Mouse (Mus musculus) thymus, postnatal 25 days (tissue): ENCODE results near the gene Fndc1.

Experiments
- DNase-seq: peaks from one replicate; pipeline ENCODE4 v3.0.0; 2022

Gene Fndc1

GRCm38 (mm10) chr17:7826819-7827515 lies at the start of gene Fndc1:
TSS of gene Fndc1 (minus strand) at chr17:7827302.
- peak; percentile 57 for DNase-seq

- DNase-seq: no peak
Observed at GRCm38 (mm10) chr17:7876541-7876940, 49.4 kb upstream of the Fndc1 start.

GRCm38 (mm10) chr17:7875941-7876461 lies 48.9 kb upstream of the Fndc1 start:
- no peak for DNase-seq

- DNase-seq: peak; percentile 58
Observed at GRCm38 (mm10) chr17:7874776-7875531, 47.9 kb upstream of the Fndc1 start.

GRCm38 (mm10) chr17:7873382-7873781 lies 46.3 kb upstream of the Fndc1 start:
- DNase-seq: no peak

GRCm38 (mm10) chr17:7871800-7872199 lies 44.7 kb upstream of the Fndc1 start:
- peak; percentile 35 for DNase-seq

GRCm38 (mm10) chr17:7870862-7871605 lies 43.9 kb upstream of the Fndc1 start:
- DNase-seq: no peak

GRCm38 (mm10) chr17:7869114-7869513 lies 42.0 kb upstream of the Fndc1 start:
- DNase-seq: no peak

- peak; percentile 81 for DNase-seq
Observed at GRCm38 (mm10) chr17:7868631-7869030, 41.5 kb upstream of the Fndc1 start.

GRCm38 (mm10) chr17:7864740-7865139 lies 37.6 kb upstream of the Fndc1 start:
- peak; percentile 54 for DNase-seq

GRCm38 (mm10) chr17:7863745-7864144 lies 36.6 kb upstream of the Fndc1 start:
- peak; percentile 79 for DNase-seq

GRCm38 (mm10) chr17:7860845-7861360 lies 33.8 kb upstream of the Fndc1 start:
- DNase-seq: no peak

- DNase-seq: no peak
Observed at GRCm38 (mm10) chr17:7857658-7858057, 30.6 kb upstream of the Fndc1 start.

GRCm38 (mm10) chr17:7855851-7856250 lies 28.7 kb upstream of the Fndc1 start:
- no peak for DNase-seq

GRCm38 (mm10) chr17:7851979-7852378 lies 24.9 kb upstream of the Fndc1 start:
- no peak for DNase-seq

- DNase-seq: no peak
Observed at GRCm38 (mm10) chr17:7851527-7851926, 24.4 kb upstream of the Fndc1 start.

- no peak for DNase-seq
Observed at GRCm38 (mm10) chr17:7850246-7850645, 23.1 kb upstream of the Fndc1 start.

GRCm38 (mm10) chr17:7840505-7841290 lies 13.6 kb upstream of the Fndc1 start:
- DNase-seq: no peak

GRCm38 (mm10) chr17:7827586-7827985 lies 484 bp upstream of the Fndc1 start:
- DNase-seq: no peak

- no peak for DNase-seq
Observed at GRCm38 (mm10) chr17:7825416-7825815, 1.7 kb downstream of the Fndc1 start.

GRCm38 (mm10) chr17:7821553-7822186 lies 5.4 kb downstream of the Fndc1 start:
- DNase-seq: peak; percentile 9

- DNase-seq: no peak
Observed at GRCm38 (mm10) chr17:7820176-7820575, 6.9 kb downstream of the Fndc1 start.
